Mouse (Mus musculus) CH12.LX (cell line): Measurements from ENCODE around the gene Emc8. TPM values are rescaled to one million over a fixed set of nuclear protein-coding genes. Genes with fewer than 3 reads are reported as not detected.

Experiments
- DNase-seq: peaks from one replicate; pipeline ENCODE4 v3.0.0-alpha.2; 2013; ENCODE audit errors: extremely low read depth
- H3K27ac ChIP-seq: 2 replicates; pipeline ENCODE4 v1.5.1; 2012; ENCODE audit warnings: low read depth, mild to moderate bottlenecking, control low read depth, moderate library complexity; ENCODE audit not compliant: insufficient read depth
- H3K27me3 ChIP-seq: replicated peaks from 2 replicates; pipeline ENCODE3; 2012; ENCODE audit warnings: inconsistent platforms
- H3K36me3 ChIP-seq, 2 experiments: replicated peaks in 1 of 2; 2 replicates each; pipeline versions ENCODE3 to v1.6.1; 2012; ENCODE audit warnings: inconsistent platforms in 1 of 2, low read length in 1 of 2, mild to moderate bottlenecking in 1 of 2, mixed read lengths in 1 of 2, moderate library complexity in 1 of 2; ENCODE audit not compliant: control insufficient read depth in 1 of 2, insufficient read depth in 1 of 2
- H3K4me1 ChIP-seq, 2 experiments: 2 replicates each; pipeline ENCODE4 v1.6.1; 2012; ENCODE audit warnings: inconsistent platforms in 1 of 2, moderate library complexity in 1 of 2; ENCODE audit not compliant: insufficient read depth in 2 of 2, control insufficient read depth in 1 of 2
- H3K4me2 ChIP-seq: 2 replicates; pipeline ENCODE4 v1.6.1; 2012; ENCODE audit warnings: low read depth, mild to moderate bottlenecking, control low read depth; ENCODE audit not compliant: poor library complexity, insufficient read depth, severe bottlenecking
- H3K4me3 ChIP-seq, 3 experiments: fragments of 150-350 bp in 1 of 3; sonication (generic) in 1 of 3; replicated peaks in 1 of 3; 2 replicates each; pipeline versions ENCODE3 to v1.5.1; 2011 to 2012; ENCODE audit warnings: low read depth in 2 of 3, low read length in 2 of 3, mild to moderate bottlenecking in 2 of 3, moderate library complexity in 2 of 3, control low read depth in 1 of 3, improper control_type of control experiment in 1 of 3, inconsistent platforms in 1 of 3, mixed read lengths in 1 of 3; ENCODE audit not compliant: poor library complexity in 1 of 3
- H3K79me2 ChIP-seq: replicated peaks from 2 replicates; pipeline ENCODE4 v1.6.1; 2012; ENCODE audit warnings: mild to moderate bottlenecking, moderate library complexity; ENCODE audit not compliant: control insufficient read depth, poor library complexity, insufficient read depth, severe bottlenecking; ENCODE audit errors: extremely low read depth
- H3K9ac ChIP-seq: 2 replicates; pipeline ENCODE4 v1.6.1; 2012; ENCODE audit warnings: low read depth, mild to moderate bottlenecking, control low read depth, moderate library complexity; ENCODE audit not compliant: insufficient read depth
- H3K9me3 ChIP-seq: replicated peaks from 2 replicates; pipeline ENCODE3; 2012; ENCODE audit warnings: low read length, inconsistent platforms, mixed read lengths
- BHLHE40 ChIP-seq: IDR thresholded peaks from 2 replicates; pipeline ENCODE4 v1.6.1; 2011; ENCODE audit warnings: mild to moderate bottlenecking, low read depth, low read length, improper control_type of control experiment
- CHD2 ChIP-seq: IDR thresholded peaks from 2 replicates; pipeline ENCODE4 v1.6.1; 2011; ENCODE audit warnings: low read length, improper control_type of control experiment
- CTCF ChIP-seq, 2 experiments: IDR thresholded peaks in 1 of 2; conservative IDR thresholded peaks in 1 of 2; 2 replicates each; pipeline ENCODE4 v1.5.1; 2011 to 2012; ENCODE audit warnings: low read depth in 2 of 2, low read length in 2 of 2, improper control_type of control experiment in 1 of 2, inconsistent platforms in 1 of 2, mild to moderate bottlenecking in 1 of 2, moderate library complexity in 1 of 2
- E2F4 ChIP-seq: IDR thresholded peaks from 2 replicates; pipeline ENCODE4 v1.6.1; 2011; ENCODE audit warnings: low read depth, low read length, improper control_type of control experiment; ENCODE audit not compliant: insufficient replicate concordance
- ELF1 ChIP-seq: IDR thresholded peaks from 2 replicates; pipeline ENCODE4 v1.6.1; 2014; ENCODE audit warnings: low read depth, mild to moderate bottlenecking, inconsistent platforms, low read length, improper control_type of control experiment
- ETS1 ChIP-seq: conservative IDR thresholded peaks from 2 replicates; pipeline ENCODE4 v1.6.1; 2012; ENCODE audit warnings: low read depth, mild to moderate bottlenecking, inconsistent platforms, low read length, improper control_type of control experiment, moderate library complexity
- GABPA ChIP-seq: IDR thresholded peaks from 2 replicates; pipeline ENCODE4 v1.6.1; 2012; ENCODE audit warnings: low read depth, low read length, improper control_type of control experiment, inconsistent platforms; ENCODE audit not compliant: insufficient replicate concordance
- HCFC1 ChIP-seq: IDR thresholded peaks from 2 replicates; pipeline ENCODE4 v1.6.1; 2012; ENCODE audit warnings: low read depth, mild to moderate bottlenecking, inconsistent platforms, low read length, improper control_type of control experiment
- IRF4 ChIP-seq: IDR thresholded peaks from 2 replicates; pipeline ENCODE4 v1.6.1; 2014; ENCODE audit warnings: low read depth, mild to moderate bottlenecking, inconsistent platforms, low read length, improper control_type of control experiment
- JUN ChIP-seq: IDR thresholded peaks from 2 replicates; pipeline ENCODE4 v1.6.1; 2011; ENCODE audit warnings: low read depth, mild to moderate bottlenecking, low read length, improper control_type of control experiment, moderate library complexity; ENCODE audit not compliant: insufficient read depth
- JUND ChIP-seq: conservative IDR thresholded peaks from 2 replicates; pipeline ENCODE4 v1.6.1; 2011; ENCODE audit warnings: low read depth, low read length, improper control_type of control experiment
- MAX ChIP-seq: IDR thresholded peaks from 2 replicates; pipeline ENCODE4 v1.6.1; 2011; ENCODE audit warnings: low read length, improper control_type of control experiment
- MAZ ChIP-seq: IDR thresholded peaks from 2 replicates; pipeline ENCODE4 v1.6.1; 2012; ENCODE audit warnings: low read depth, mild to moderate bottlenecking, inconsistent platforms, low read length, improper control_type of control experiment, moderate library complexity
- MEF2A ChIP-seq: IDR thresholded peaks from 2 replicates; pipeline ENCODE4 v1.6.1; 2014; ENCODE audit warnings: low read depth, mild to moderate bottlenecking, inconsistent platforms, low read length, improper control_type of control experiment, borderline replicate concordance
- MXI1 ChIP-seq: IDR thresholded peaks from 2 replicates; pipeline ENCODE4 v1.6.1; 2011; ENCODE audit warnings: mild to moderate bottlenecking, low read depth, low read length, improper control_type of control experiment
- MYC ChIP-seq: IDR thresholded peaks from 2 replicates; pipeline ENCODE4 v1.6.1; 2011; ENCODE audit warnings: low read depth, mild to moderate bottlenecking, improper control_type of control experiment, low read length
- NELFE ChIP-seq: IDR thresholded peaks from 2 replicates; pipeline ENCODE4 v1.6.1; 2011; ENCODE audit warnings: low read depth, low read length, improper control_type of control experiment
- NRF1 ChIP-seq: IDR thresholded peaks from 2 replicates; pipeline ENCODE4 v1.6.1; 2014; ENCODE audit warnings: low read depth, mild to moderate bottlenecking, inconsistent platforms, low read length, improper control_type of control experiment, moderate library complexity
- POLR2A ChIP-seq: IDR thresholded peaks from 2 replicates; pipeline ENCODE4 v1.6.1; 2011; ENCODE audit warnings: low read depth, mild to moderate bottlenecking, improper control_type of control experiment, low read length
- POLR2AphosphoS2 ChIP-seq: IDR thresholded peaks from 2 replicates; pipeline ENCODE4 v1.6.1; 2011; ENCODE audit warnings: low read depth, low read length, improper control_type of control experiment
- RAD21 ChIP-seq: IDR thresholded peaks from 2 replicates; pipeline ENCODE4 v1.6.1; 2011; ENCODE audit warnings: low read depth, mild to moderate bottlenecking, low read length, improper control_type of control experiment, moderate library complexity
- SIN3A ChIP-seq: IDR thresholded peaks from 2 replicates; pipeline ENCODE4 v1.6.1; 2012; ENCODE audit warnings: low read length, improper control_type of control experiment, inconsistent platforms
- SMC3 ChIP-seq: IDR thresholded peaks from 2 replicates; pipeline ENCODE4 v1.6.1; 2011; ENCODE audit warnings: low read depth, low read length, improper control_type of control experiment
- TBP ChIP-seq: conservative IDR thresholded peaks from 2 replicates; pipeline ENCODE4 v1.6.1; 2011; ENCODE audit warnings: low read depth, low read length, improper control_type of control experiment
- USF2 ChIP-seq: conservative IDR thresholded peaks from 2 replicates; pipeline ENCODE4 v1.6.1; 2011; ENCODE audit warnings: low read depth, low read length, improper control_type of control experiment
- ZKSCAN1 ChIP-seq: IDR thresholded peaks from 2 replicates; pipeline ENCODE4 v1.6.1; 2012; ENCODE audit warnings: low read depth, inconsistent platforms, low read length, improper control_type of control experiment, borderline replicate concordance
- ZMIZ1 ChIP-seq: IDR thresholded peaks from 2 replicates; pipeline ENCODE4 v1.6.1; 2012; ENCODE audit warnings: low read depth, mild to moderate bottlenecking, inconsistent platforms, low read length, improper control_type of control experiment
- ZNF384 ChIP-seq: IDR thresholded peaks from 2 replicates; pipeline ENCODE4 v1.6.1; 2012; ENCODE audit warnings: low read depth, low read length, improper control_type of control experiment, inconsistent platforms
- dilution Hi-C: fragments of 300-500 bp; cut with MboI; formaldehyde crosslinking; loops from 2 replicates; pipeline ENCODE4 v1.14.3; 2020; ENCODE audit warnings: low sequenced_read_pairs; ENCODE audit not compliant: extremely low pct_unique_long_range_greater_than_20kb, extremely low pct_ligation_motif_present
- in situ Hi-C: fragments of 300-500 bp; cut with MboI; formaldehyde crosslinking; loops from 3 replicates; pipeline ENCODE4 v1.14.3; 2019; ENCODE audit warnings: low sequenced_read_pairs, low pct_ligation_motif_present, low pct_unique_long_range_greater_than_20kb, mixed read lengths
- polyA plus RNA-seq: library from polyadenylated mRNA; unstranded; fragments of >175 nt; gene quantifications from 2 replicates; pipeline ENCODE4 v1.2.1, GENCODE M21; 2012; ENCODE audit warnings: low read depth; ENCODE audit not compliant: insufficient read length
- total RNA-seq, 2 experiments: library from RNA; depleted of rRNA; stranded (reverse); fragments of 300-350 nt in 1 of 2; fragments of >200 nt in 1 of 2; gene quantifications; 2 replicates each; pipeline ENCODE4 v1.2.3; 2012 to 2014

The Emc8 gene
- total and polyA plus RNA-seq, 3 experiments: 33.4 to 184 (median 113) TPM

DNA sequence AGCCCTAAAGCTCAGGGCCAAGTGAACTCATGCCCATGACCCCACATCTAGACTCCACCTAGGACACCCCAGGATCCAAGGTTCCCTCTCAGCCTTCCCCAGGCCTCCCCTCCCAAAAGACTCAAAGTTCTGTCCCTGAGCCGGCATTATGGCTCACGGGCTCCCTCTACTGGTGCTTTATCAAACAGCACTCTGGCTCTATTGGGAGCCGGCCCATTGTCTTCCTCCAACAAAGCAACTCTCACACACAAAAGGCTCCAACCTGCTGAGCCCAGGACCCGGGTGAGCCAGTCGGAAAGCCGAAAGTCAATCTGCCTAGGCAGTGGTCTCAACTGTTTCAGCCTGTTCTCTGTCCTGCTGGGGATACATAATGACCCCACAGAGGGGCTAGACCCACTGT lies 50.3 kb downstream of the Emc8 start:
- H3K4me1 ChIP-seq: no peaks in the 10 kb centered on the region
- H3K9me3 ChIP-seq: no peaks in the 10 kb centered on the region
- H3K27me3 ChIP-seq: peaks cover 25% of the 10 kb centered on the region
- H3K36me3 ChIP-seq: no peaks in the 10 kb centered on the region
- H3K27ac ChIP-seq: no peak overlapping the region
- H3K79me2 ChIP-seq: no peaks in the 10 kb centered on the region
- peak; percentile 69 for DNase-seq
- no peak overlapping the region for H3K4me2 ChIP-seq
- in situ Hi-C loops: loop anchor here (10.0 kb wide), 1 partner anchor 433 kb away; no protein-coding TSS in a partner anchor
- no peak overlapping the region for H3K9ac ChIP-seq
- TF ChIP-seq SMC3 (peak; percentile 48), E2F4 (no peak), MAZ (no peak), POLR2AphosphoS2 (no peak), JUND (no peak), MXI1 (no peak), NELFE (no peak), RAD21 (peak; percentile 64), ZNF384 (no peak), BHLHE40 (no peak), CTCF (conservative IDR thresholded peaks at IDR 0.05 in 1 of 2, IDR thresholded peaks at IDR 0.05 in 1 of 2; ENCODE audit: low read depth in 2 of 2, low read length in 2 of 2) (peak; percentile 57 to 86), ZKSCAN1 (no peak), USF2 (no peak), ELF1 (no peak), GABPA (no peak), JUN (no peak), POLR2A (no peak), ETS1 (no peak), TBP (no peak)
- TF ChIP-seq, all 38 proteins: peak for 3
- dilution Hi-C loops: no loop called here
- H3K4me3 ChIP-seq: no peak overlapping the region

DNA sequence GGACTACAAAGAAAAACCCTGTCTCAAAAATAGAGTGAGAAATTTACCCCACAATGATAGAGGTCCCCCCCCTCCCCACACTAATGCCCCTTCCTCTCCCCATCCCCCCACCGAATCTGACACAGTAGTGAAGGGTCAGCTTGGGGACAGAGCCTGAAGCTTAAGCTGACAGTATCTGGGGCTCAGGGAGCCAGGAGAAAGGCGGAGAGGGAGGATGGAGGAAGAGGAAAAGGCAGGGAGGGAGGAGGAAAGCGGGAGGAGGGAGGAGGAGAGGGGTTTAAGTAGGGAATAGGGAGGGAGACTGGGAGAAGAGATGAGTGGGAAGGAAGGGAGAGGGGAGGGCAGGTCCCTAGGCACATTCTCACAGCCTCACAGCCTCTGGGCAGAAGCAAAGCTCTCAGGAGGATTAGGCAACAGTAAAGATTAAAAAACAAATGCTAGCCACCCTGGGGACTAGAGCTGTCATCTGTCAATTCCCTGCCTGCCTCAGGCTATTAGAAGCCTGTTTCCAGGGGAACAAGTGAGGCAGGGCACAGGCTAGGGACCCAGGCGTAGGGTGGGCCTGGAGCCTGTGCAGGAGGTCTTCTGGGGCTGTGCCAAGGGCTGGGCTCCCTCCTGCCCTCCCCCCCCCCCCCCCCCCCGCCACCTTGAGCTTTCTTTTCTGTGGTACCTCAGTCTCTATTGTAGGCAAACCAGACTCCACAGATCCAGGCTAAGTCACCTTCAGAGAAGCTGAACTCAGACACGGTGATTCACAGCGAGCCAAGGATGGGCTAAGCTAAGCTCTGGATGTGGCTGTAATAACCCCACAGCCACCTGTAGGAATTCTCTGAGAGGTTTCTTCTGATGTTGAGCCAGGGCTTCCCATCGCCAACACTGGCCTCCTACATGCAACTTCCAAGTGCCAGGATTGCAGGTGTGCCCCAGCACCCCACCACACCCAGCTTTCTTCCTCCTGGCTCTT lies 51.4 kb downstream of the Emc8 start:
- in situ Hi-C loops: loop anchor here (10.0 kb wide), 1 partner anchor 432 kb away; no protein-coding TSS in a partner anchor
- Histone ChIP-seq H3K4me3 (no peak overlapping the region), H3K4me1 (no peaks in the 10 kb centered on the region), H3K36me3 (no peaks in the 10 kb centered on the region), H3K27ac (no peak overlapping the region), H3K9ac (no peak overlapping the region), H3K79me2 (no peaks in the 10 kb centered on the region), H3K4me2 (no peak overlapping the region), H3K9me3 (no peaks in the 10 kb centered on the region), H3K27me3 (peaks cover 30% of the 10 kb centered on the region)
- TF ChIP-seq HCFC1 (no peak), SIN3A (no peak), IRF4 (no peak), JUN (no peak), ZKSCAN1 (no peak), MEF2A (no peak), E2F4 (no peak), NRF1 (no peak), ZMIZ1 (no peak), MYC (no peak), JUND (no peak), USF2 (no peak), ELF1 (no peak), CHD2 (no peak), MAX (no peak), POLR2A (no peak), ETS1 (no peak), MAZ (no peak), NELFE (no peak)
- dilution Hi-C loops: no loop called here
- DNase-seq: no peak
